Mouse (Mus musculus) kidney, adult 2 months (tissue): Measurements from ENCODE around the gene Brinp2.

Experiments used
- CTCF ChIP-seq: fragments of 200-500 bp; conservative IDR thresholded peaks from 2 replicates; pipeline ENCODE4 v1.5.1; 2011; ENCODE audit warnings: low read depth, mild to moderate bottlenecking, control low read depth, low read length, moderate library complexity, mixed read lengths; ENCODE audit not compliant: insufficient read depth, insufficient read length
- POLR2A ChIP-seq: fragments of 200-500 bp; IDR thresholded peaks from one replicate; pipeline ENCODE4 v1.6.1; 2011; ENCODE audit warnings: low read depth, low read length, control low read depth

GRCm38 (mm10) chr1:158283869-158284268, 72.3 kb downstream of the Brinp2 start:
- TF ChIP-seq POLR2A: no peak
- TF ChIP-seq CTCF: no peak
